Mouse (Mus musculus) ES-CJ7 (cell line): ENCODE measurements around the gene Rfx7.

Experiments used
- DNase-seq: peaks from one replicate; pipeline ENCODE4 v3.0.0; 2011; ENCODE audit warnings: low read depth, low spot score

Gene Rfx7

GRCm38 (mm10) chr9:72543590-72543989, 11.6 kb downstream of the Rfx7 start:
- peak; percentile 21 for DNase-seq

- no peak for DNase-seq
Observed at GRCm38 (mm10) chr9:72558780-72559179, 26.7 kb downstream of the Rfx7 start.

GRCm38 (mm10) chr9:72560316-72560715, 28.3 kb downstream of the Rfx7 start:
- no peak for DNase-seq

GRCm38 (mm10) chr9:72563277-72563676, 31.2 kb downstream of the Rfx7 start:
- no peak for DNase-seq

- peak; percentile 69 for DNase-seq
Observed at GRCm38 (mm10) chr9:72567116-72567515, 35.1 kb downstream of the Rfx7 start.

GRCm38 (mm10) chr9:72580216-72580615, 48.2 kb downstream of the Rfx7 start:
- no peak for DNase-seq

GRCm38 (mm10) chr9:72590861-72591260, 58.8 kb downstream of the Rfx7 start:
- no peak for DNase-seq

GRCm38 (mm10) chr9:72592016-72592415, 60.0 kb downstream of the Rfx7 start:
- no peak for DNase-seq

- DNase-seq: peak; percentile 54
Observed at GRCm38 (mm10) chr9:72594656-72595055, 62.6 kb downstream of the Rfx7 start.

- DNase-seq: no peak
Observed at GRCm38 (mm10) chr9:72600142-72600541, 68.1 kb downstream of the Rfx7 start.

- no peak for DNase-seq
Observed at GRCm38 (mm10) chr9:72609771-72610170, 77.7 kb downstream of the Rfx7 start.

GRCm38 (mm10) chr9:72613884-72614283, 81.8 kb downstream of the Rfx7 start:
- DNase-seq: no peak

- no peak for DNase-seq
Observed at GRCm38 (mm10) chr9:72614786-72615480, 82.9 kb downstream of the Rfx7 start.

- no peak for DNase-seq
Observed at GRCm38 (mm10) chr9:72618037-72618436, 86.0 kb downstream of the Rfx7 start.

GRCm38 (mm10) chr9:72623605-72624004, 91.6 kb downstream of the Rfx7 start:
- no peak for DNase-seq

GRCm38 (mm10) chr9:72627598-72627997, 95.6 kb downstream of the Rfx7 start:
- no peak for DNase-seq

GRCm38 (mm10) chr9:72628591-72628990, 96.6 kb downstream of the Rfx7 start:
- DNase-seq: no peak

- DNase-seq: no peak
Observed at GRCm38 (mm10) chr9:72632198-72632597, 100.2 kb downstream of the Rfx7 start.

- DNase-seq: peak; percentile 50
Observed at GRCm38 (mm10) chr9:72635134-72635533, 103.1 kb downstream of the Rfx7 start.

- no peak for DNase-seq
Observed at GRCm38 (mm10) chr9:72636547-72636946, 104.5 kb downstream of the Rfx7 start.

- DNase-seq: no peak
Observed at GRCm38 (mm10) chr9:72637243-72637642, 105.2 kb downstream of the Rfx7 start.

GRCm38 (mm10) chr9:72638951-72639842, 107.2 kb downstream of the Rfx7 start:
- DNase-seq: peak; percentile 91
